Mouse (Mus musculus): ENCODE data around the gene Inca1.

GRCm38 (mm10) chr11:70667271-70668150, 32.4 kb downstream of the Inca1 start:
- TF ChIP-seq CTCF (IDR thresholded peaks at IDR 0.05; ENCODE audit: control insufficient read depth, insufficient read depth, insufficient read length) (no peak), USF1 (IDR thresholded peaks at IDR 0.05; ENCODE audit: low read depth) (no peak), MYOD1 (IDR thresholded peaks at IDR 0.05; ENCODE audit: control insufficient read depth, insufficient read length, low read depth) (no peak), FOSL1 (IDR thresholded peaks at IDR 0.05; ENCODE audit: insufficient read depth, low read length, poor library complexity, severe bottlenecking) (no peak), CEBPB (IDR thresholded peaks at IDR 0.05; ENCODE audit: low read depth) (no peak), MAX (IDR thresholded peaks at IDR 0.05) (no peak)

Measured in C2C12 (cell line).